Mouse (Mus musculus) liver, postnatal 0 days (tissue): ENCODE data around the gene C5ar1. TPM values are rescaled to one million over a fixed set of nuclear protein-coding genes. Genes with fewer than 3 reads are reported as not detected.
A peak's percentile ranks its signal among the peaks of the same experiment; 100 is the strongest.

ENCODE experiments used
- ATAC-seq: fragments of 200-750 bp; cut with Nextera tagmentation; 2 replicates; pipeline ENCODE4 v1.8.0; 2017; ENCODE audit warnings: mild to moderate bottlenecking, moderate library complexity
- DNase-seq: peaks from one replicate; pipeline ENCODE4 v3.0.0-alpha.2; 2016
- H3K27ac ChIP-seq: fragments of 300-500 bp; sonication (generic); 2 replicates; pipeline ENCODE4 v1.5.1; 2014; ENCODE audit warnings: antibody characterized with exemption, moderate library complexity, mild to moderate bottlenecking, low read depth
- H3K27me3 ChIP-seq: fragments of 300-500 bp; sonication (generic); 2 replicates; pipeline ENCODE4 v1.6.1; 2014; ENCODE audit warnings: low read length, control low read depth, mixed read lengths; ENCODE audit not compliant: insufficient read depth
- H3K36me3 ChIP-seq: fragments of 300-500 bp; sonication (generic); replicated peaks from 2 replicates; pipeline ENCODE4 v1.6.1; 2014; ENCODE audit warnings: mild to moderate bottlenecking, control low read depth, low read length, moderate library complexity, mixed read lengths; ENCODE audit not compliant: insufficient read depth
- H3K4me1 ChIP-seq: fragments of 300-500 bp; sonication (generic); 2 replicates; pipeline ENCODE4 v1.6.1; 2014; ENCODE audit warnings: antibody characterized with exemption, mild to moderate bottlenecking, control low read depth; ENCODE audit not compliant: insufficient read depth
- H3K4me2 ChIP-seq: fragments of 300-500 bp; sonication (generic); 2 replicates; pipeline ENCODE4 v1.6.1; 2014; ENCODE audit warnings: low read depth, mild to moderate bottlenecking, low read length, moderate library complexity, mixed read lengths
- H3K4me3 ChIP-seq: fragments of 300-500 bp; sonication (generic); 2 replicates; pipeline ENCODE4 v1.5.1; 2014; ENCODE audit warnings: low read depth, low read length
- H3K9ac ChIP-seq: fragments of 300-500 bp; sonication (generic); replicated peaks from 2 replicates; pipeline ENCODE4 v1.6.1; 2014; ENCODE audit warnings: mild to moderate bottlenecking, moderate library complexity
- H3K9me3 ChIP-seq: fragments of 300-500 bp; sonication (generic); 2 replicates; pipeline ENCODE4 v1.6.1; 2016; ENCODE audit warnings: mild to moderate bottlenecking, control low read depth, low read length, mixed read lengths
- CTCF ChIP-seq: sonication (generic); IDR thresholded peaks from 2 replicates; pipeline ENCODE4 v1.5.1; 2016; ENCODE audit warnings: antibody characterized with exemption, low read depth
- EP300 ChIP-seq: IDR thresholded peaks from 2 replicates; pipeline ENCODE4 v1.6.1; 2016; ENCODE audit warnings: antibody characterized with exemption, low read depth, mild to moderate bottlenecking
- WGBS: fragments of 180-500 bp; shearing (Covaris S2); extraction: QIAGEN DNeasy Blood & Tissue Kit; methylation state at CpG from one replicate; pipeline ENCODE4 v1.1.7; 2014; ENCODE audit not compliant: insufficient replicate concordance; 5-methylcytosine and 5-hydroxymethylcytosine counted together
- polyA plus RNA-seq: library from polyadenylated mRNA; unstranded; fragments of >200 nt; fragmentation: Nextera tagmentation; extraction: Ambion mirVana; gene quantifications from 2 replicates; pipeline ENCODE4 v1.2.1, GENCODE M21; 2015

Gene C5ar1
- polyA plus RNA-seq, 1 experiment from 2014 or later: 6.9 TPM

- H3K4me2 ChIP-seq: no peak overlapping the region
- H3K4me1 ChIP-seq: peaks cover 22% of the 10 kb centered on the region
- no peak overlapping the region for H3K9ac ChIP-seq
- H3K4me3 ChIP-seq: no peak overlapping the region
- peaks cover 14% of the 10 kb centered on the region for H3K27me3 ChIP-seq
- no peak for ATAC-seq
- 65% methylated on average over 2 of the region's 2 CpGs for WGBS
- no peaks in the 10 kb centered on the region for H3K36me3 ChIP-seq
- no peak overlapping the region; the same call in 1 of the 2 replicates for H3K27ac ChIP-seq
- H3K9me3 ChIP-seq: no peaks in the 10 kb centered on the region
- TF ChIP-seq EP300: no peak
- no peak for TF ChIP-seq CTCF
- no peak for DNase-seq
These were observed 38.3 kb upstream of the C5ar1 start for GRCm38 (mm10) chr7:16297616-16298015.

DNA sequence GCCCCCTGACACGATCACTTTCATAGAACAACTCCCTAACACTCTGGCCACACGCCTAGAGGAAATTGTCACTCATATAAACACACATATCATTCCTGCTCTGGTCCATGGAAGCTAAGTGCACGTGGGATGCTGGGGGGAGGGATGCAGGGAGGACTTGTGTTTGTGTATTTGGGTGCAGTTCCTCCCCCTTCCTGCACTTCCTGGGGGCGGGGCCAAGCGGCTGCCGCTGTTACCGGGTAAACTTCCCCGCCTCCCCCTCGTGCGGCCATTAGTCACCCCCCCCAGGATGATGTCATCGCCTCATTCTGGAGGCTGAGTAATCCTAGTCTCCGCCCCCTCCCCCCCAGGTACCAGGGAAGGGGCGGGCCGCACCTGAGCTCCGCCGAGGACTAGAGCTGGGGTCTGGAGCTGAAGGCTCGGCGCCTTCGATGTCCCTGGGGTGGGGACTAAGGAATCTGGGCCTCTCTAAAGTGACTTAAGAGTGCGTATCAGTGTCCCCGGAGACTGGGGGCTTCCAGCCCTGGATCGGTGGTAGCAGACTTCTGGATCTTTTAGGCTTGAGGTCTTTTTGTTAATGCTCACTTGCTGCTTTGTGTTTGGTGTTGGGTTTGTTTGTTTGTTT, 37.5 kb upstream of the C5ar1 start:
- Histone ChIP-seq H3K36me3 (no peaks in the 10 kb centered on the region), H3K9ac (peak overlapping the region; percentile 52; the same call in 1 of the 2 replicates), H3K27ac (peak overlapping the region; percentile 94), H3K4me3 (peak overlapping the region; percentile 43), H3K27me3 (peaks cover 14% of the 10 kb centered on the region), H3K4me1 (peaks cover 22% of the 10 kb centered on the region), H3K9me3 (no peaks in the 10 kb centered on the region), H3K4me2 (peak overlapping the region; percentile 77)
- DNase-seq (peak; percentile 94), ATAC-seq (peak; percentile 50)
- 5% methylated on average over 22 of the region's 22 CpGs for WGBS
- TF ChIP-seq EP300 (peak; percentile 44; the same call in 1 of the 2 replicates), CTCF (peak; percentile 51)

DNA sequence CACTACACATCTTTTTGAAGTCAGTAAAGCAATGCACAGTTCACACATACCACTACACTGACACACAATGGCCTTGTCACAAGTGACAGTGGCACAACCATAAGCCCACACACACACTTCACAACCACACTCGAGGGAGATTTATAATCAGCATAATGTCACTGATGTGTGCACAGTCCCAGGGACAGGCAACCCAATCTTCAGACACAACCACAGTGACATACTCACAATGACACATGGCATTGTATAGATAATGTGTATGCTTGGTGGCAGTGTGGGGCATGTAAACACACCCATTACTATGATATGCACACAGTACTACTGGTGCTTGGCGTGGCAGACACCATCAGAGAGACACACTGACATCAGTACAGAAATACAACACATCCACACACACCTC, 36.8 kb upstream of the C5ar1 start:
- Histone ChIP-seq H3K9ac (no peak overlapping the region), H3K27me3 (peaks cover 14% of the 10 kb centered on the region), H3K4me1 (peaks cover 22% of the 10 kb centered on the region), H3K4me2 (peak overlapping the region; percentile 77), H3K9me3 (no peaks in the 10 kb centered on the region), H3K36me3 (no peaks in the 10 kb centered on the region), H3K4me3 (no peak overlapping the region; the same call in 1 of the 2 replicates), H3K27ac (peak overlapping the region; percentile 94)
- 22% methylated on average over 2 of the region's 2 CpGs for WGBS
- ATAC-seq: peak; percentile 6
- TF ChIP-seq CTCF (no peak), EP300 (no peak)
- DNase-seq: peak; percentile 21

DNA sequence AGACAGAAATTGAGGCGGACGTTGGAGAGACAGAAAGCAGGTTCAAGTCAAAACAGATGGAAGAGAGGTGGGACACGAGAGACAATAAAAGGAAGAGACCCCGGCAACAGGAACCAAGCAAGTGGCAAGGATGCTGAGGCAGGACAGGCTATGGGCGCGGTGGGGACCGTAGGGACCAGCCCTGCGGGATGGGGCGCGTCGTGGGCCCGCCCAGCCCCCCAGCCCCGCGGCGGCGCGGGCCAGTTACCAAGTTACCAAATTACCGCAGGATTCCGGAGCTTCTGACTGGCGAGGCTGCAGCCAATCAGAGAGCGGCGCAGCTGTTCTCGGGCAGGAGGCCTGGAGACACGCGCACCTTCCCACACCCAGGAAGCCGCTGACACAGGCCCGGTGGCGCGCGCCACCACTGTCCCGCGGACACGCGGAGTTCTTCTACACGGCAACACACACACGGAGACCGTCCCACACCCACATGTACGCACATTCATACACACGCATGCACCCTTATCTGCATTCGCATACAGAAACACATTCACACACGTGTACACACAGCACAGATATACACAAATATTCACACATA, 36.1 kb upstream of the C5ar1 start:
- peak overlapping the region; percentile 77 for H3K4me2 ChIP-seq
- no peak; the same call in 1 of the 2 replicates for TF ChIP-seq CTCF
- TF ChIP-seq EP300: no peak
- H3K4me1 ChIP-seq: peaks cover 22% of the 10 kb centered on the region
- peak overlapping the region; percentile 47 for H3K4me3 ChIP-seq
- no peaks in the 10 kb centered on the region for H3K36me3 ChIP-seq
- peak overlapping the region; percentile 47 for H3K9ac ChIP-seq
- DNase-seq: peak; percentile 87
- H3K27ac ChIP-seq: peak overlapping the region; percentile 94
- ATAC-seq: peak; percentile 75
- peaks cover 14% of the 10 kb centered on the region for H3K27me3 ChIP-seq
- H3K9me3 ChIP-seq: no peaks in the 10 kb centered on the region
- WGBS: 3% methylated on average over 38 of the region's 41 CpGs

- Histone ChIP-seq H3K27me3 (peaks cover 9% of the 10 kb centered on the region), H3K4me2 (peak overlapping the region; percentile 77), H3K9ac (peak overlapping the region; percentile 47), H3K27ac (peak overlapping the region; percentile 94), H3K9me3 (no peaks in the 10 kb centered on the region), H3K4me1 (peaks cover 18% of the 10 kb centered on the region), H3K36me3 (no peaks in the 10 kb centered on the region), H3K4me3 (peak overlapping the region; percentile 47)
- TF ChIP-seq CTCF (peak; percentile 100), EP300 (peak; percentile 96)
- WGBS: under 1% methylated on average over 23 of the region's 23 CpGs
- peak; percentile 97 for DNase-seq
- ATAC-seq: peak; percentile 87
These were observed 35.5 kb upstream of the C5ar1 start for GRCm38 (mm10) chr7:16294837-16295236.

GRCm38 (mm10) chr7:16294346-16294745, 35.0 kb upstream of the C5ar1 start:
- Histone ChIP-seq H3K4me1 (peaks cover 17% of the 10 kb centered on the region), H3K9me3 (no peaks in the 10 kb centered on the region), H3K27ac (peak overlapping the region; percentile 94), H3K27me3 (peaks cover 4% of the 10 kb centered on the region), H3K4me2 (peak overlapping the region; percentile 77), H3K9ac (0 out of 2 replicates have a peak overlapping the region, but pooled peaks have one; percentile 35), H3K36me3 (no peaks in the 10 kb centered on the region), H3K4me3 (peak overlapping the region; percentile 47; the same call in 1 of the 2 replicates)
- WGBS: 20% methylated on average over 4 of the region's 4 CpGs
- ATAC-seq (peak; percentile 54), DNase-seq (peak; percentile 61)
- TF ChIP-seq CTCF (peak; percentile 30; the same call in 1 of the 2 replicates), EP300 (no peak)
